ENCODE assay signal across 21 mouse cellular contexts in the genomic region with DNA sequence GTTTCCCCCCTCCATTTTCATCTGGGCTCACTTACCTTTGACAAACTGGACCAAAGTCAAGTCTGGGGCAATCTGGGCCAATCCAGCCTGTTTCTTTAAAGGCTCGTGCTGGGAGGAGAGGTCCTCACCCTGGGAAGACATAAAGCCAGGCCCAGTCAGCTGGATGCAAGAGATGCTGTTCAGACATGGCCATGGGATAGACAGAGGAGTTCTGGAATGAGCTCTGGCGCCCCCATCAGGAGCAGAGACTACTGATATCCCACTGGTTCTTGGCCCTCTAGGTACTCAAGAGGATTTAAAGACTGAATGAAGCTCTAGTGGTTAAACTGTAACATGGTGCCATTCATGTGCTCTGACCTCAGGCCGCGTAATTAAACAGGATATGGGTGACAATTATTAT. TPM values are rescaled to one million over a fixed set of nuclear protein-coding genes. Genes with fewer than 3 reads are reported as not detected.
DNase-seq lines count a peak whose midpoint lies in the region; ATAC-seq and TF ChIP-seq lines count a peak whose summit lies in the region.
"Had no signal": no experiment of that assay in that cellular context is flagged by ENCODE, and none has a peak within 500 bp of the region (broad histone marks: within the 10 kb centered on the region; RNA-seq: fewer than 3 reads in every experiment).

No protein-coding gene starts in this region.

- intact Hi-C loops in gastrocnemius, adult 2 months (cut with DNase I) = no loop called here

- H3K4me2 ChIP-seq in liver, embryonic 11.5 days = no peak overlapping the region
- no peak overlapping the region for H3K4me2 ChIP-seq in midbrain, embryonic 14.5 days (ENCODE audit: low read length)
- H3K4me2 ChIP-seq: hindbrain, embryonic 12.5 days; limb, embryonic 13.5 days had no signal

- WGBS in liver, embryonic 11.5 days = 71% methylated on average over 4 of the region's 4 CpGs
- 75% methylated on average over 4 of the region's 4 CpGs for WGBS in midbrain, embryonic 14.5 days

- ATAC-seq in liver, embryonic 11.5 days (replicated peaks; ENCODE audit: low FRiP score) = no peak
- ATAC-seq in erythroid progenitor cell, adult 5-6 weeks (replicated peaks; ENCODE audit: low FRiP score, poor library complexity, severe bottlenecking) = no peak
- ATAC-seq in midbrain, embryonic 14.5 days (ENCODE audit: low FRiP score, low TSS enrichment) = no peak
- ATAC-seq: forebrain, embryonic 14.5 days had no signal

- peaks cover 3% of the 10 kb centered on the region; the same call in 1 of the 2 replicates for H3K27me3 ChIP-seq in liver, embryonic 11.5 days (replicated peaks; ENCODE audit: control insufficient read depth, insufficient read depth, low read length)
- H3K27me3 ChIP-seq in MEL (ENCODE audit: control insufficient read depth in 1 of 2, insufficient read depth in 2 of 2, low read length in 2 of 2) = no peaks in the 10 kb centered on the region; a peak in 1 of 4 replicates
- no peaks in the 10 kb centered on the region for H3K27me3 ChIP-seq in midbrain, embryonic 14.5 days (ENCODE audit: control insufficient read depth, insufficient read depth, low read length)
- H3K27me3 ChIP-seq: hindbrain, embryonic 12.5 days; limb, embryonic 13.5 days had no signal

- no peak for TF ChIP-seq POLR2A in MEL (IDR thresholded peaks at IDR 0.05; ENCODE audit: control insufficient read depth in 1 of 2, insufficient read depth in 1 of 2, low read depth in 1 of 2, low read length in 2 of 2, poor library complexity in 1 of 2)

- peak; percentile 65 for TF ChIP-seq CTCF in gastrocnemius, adult 2 months (IDR thresholded peaks at IDR 0.05)
- TF ChIP-seq CTCF in MEL (IDR thresholded peaks at IDR 0.05 in 2 of 3, conservative IDR thresholded peaks at IDR 0.05 in 1 of 3; ENCODE audit: control insufficient read depth in 1 of 3, insufficient read depth in 1 of 3, low read depth in 2 of 3, low read length in 3 of 3, poor library complexity in 1 of 3, severe bottlenecking in 1 of 3) = peak; percentile 20 to 40 (median 22); a peak in 3 of 6 replicates

- H3K79me2 ChIP-seq in MEL (ENCODE audit: control insufficient read depth, insufficient read depth, low read length, poor library complexity) = no peaks in the 10 kb centered on the region

- H3K9ac ChIP-seq in liver, embryonic 11.5 days (ENCODE audit: low read depth, low read length) = no peak overlapping the region
- no peak overlapping the region for H3K9ac ChIP-seq in MEL (ENCODE audit: control insufficient read depth, low read depth, low read length, poor library complexity, severe bottlenecking)
- H3K9ac ChIP-seq in midbrain, embryonic 14.5 days (replicated peaks; ENCODE audit: low read length) = no peak overlapping the region
- H3K9ac ChIP-seq: hindbrain, embryonic 12.5 days; limb, embryonic 13.5 days had no signal

- H3K9me3 ChIP-seq in liver, embryonic 11.5 days (ENCODE audit: control insufficient read depth, low read length) = no peaks in the 10 kb centered on the region
- H3K9me3 ChIP-seq in MEL (replicated peaks; ENCODE audit: insufficient read depth, low read length) = no peaks in the 10 kb centered on the region
- H3K9me3 ChIP-seq in midbrain, embryonic 14.5 days (ENCODE audit: control insufficient read depth, low read length) = no peaks in the 10 kb centered on the region
- H3K9me3 ChIP-seq: G1E; hindbrain, embryonic 12.5 days; limb, embryonic 13.5 days; megakaryocyte, embryonic 14.5 days had no signal

- H3K36me3 ChIP-seq in liver, embryonic 11.5 days (ENCODE audit: control insufficient read depth, insufficient read depth, low read length) = no peaks in the 10 kb centered on the region
- peaks cover 0 to 2% of the 10 kb centered on the region in 2 experiments; a peak in 2 of 4 replicates for H3K36me3 ChIP-seq in MEL (ENCODE audit: control insufficient read depth in 1 of 2, insufficient read depth in 2 of 2, low read length in 2 of 2)
- H3K36me3 ChIP-seq in midbrain, embryonic 14.5 days (ENCODE audit: control insufficient read depth, insufficient read depth, low read length) = no peaks in the 10 kb centered on the region
- H3K36me3 ChIP-seq: G1E; hindbrain, embryonic 12.5 days; limb, embryonic 13.5 days had no signal

- H3K27ac ChIP-seq in gastrocnemius, adult 2 months = no peak overlapping the region
- H3K27ac ChIP-seq in liver, embryonic 11.5 days (ENCODE audit: low read depth, low read length) = no peak overlapping the region
- H3K27ac ChIP-seq in MEL (ENCODE audit: control insufficient read depth, low read depth, low read length) = no peak overlapping the region
- no peak overlapping the region for H3K27ac ChIP-seq in midbrain, embryonic 14.5 days (replicated peaks; ENCODE audit: low read depth, low read length)
- H3K27ac ChIP-seq: hindbrain, embryonic 12.5 days; limb, embryonic 13.5 days; stomach, postnatal 0 days had no signal

- DNase-seq in gastrocnemius, adult 2 months = peak; percentile 65
- DNase-seq in gastrocnemius, postnatal 10 days = no peak
- peak; percentile 24 for DNase-seq in liver
- no peak for DNase-seq in liver, embryonic 11.5 days (ENCODE audit: low spot score)
- peak; percentile 22 for DNase-seq in MEL (ENCODE audit: low read depth, low spot score)
- peak; percentile 23 for DNase-seq in thymus, postnatal 0 days (ENCODE audit: low spot score)
- no peak for DNase-seq in midbrain, embryonic 14.5 days
- DNase-seq: cerebellum, adult 11-12 months; cerebellum, postnatal 25 days; kidney, postnatal 10 days had no signal

- TF ChIP-seq EP300 in MEL (IDR thresholded peaks at IDR 0.05; ENCODE audit: low read depth in 1 of 2, low read length in 2 of 2) = no peak

- H3K4me1 ChIP-seq in liver, embryonic 11.5 days (replicated peaks; ENCODE audit: control insufficient read depth, insufficient read depth, low read length) = no peaks in the 10 kb centered on the region; the same call in 1 of the 2 replicates
- H3K4me1 ChIP-seq in MEL (ENCODE audit: control insufficient read depth in 1 of 2, insufficient read depth in 2 of 2, low read length in 2 of 2) = peaks cover 0 to 14% of the 10 kb centered on the region in 2 experiments; a peak in 3 of 4 replicates
- H3K4me1 ChIP-seq in midbrain, embryonic 14.5 days (ENCODE audit: control insufficient read depth, insufficient read depth, low read length) = no peaks in the 10 kb centered on the region; the same call in 1 of the 2 replicates

- peak; percentile 25 for TF ChIP-seq RAD21 in MEL (IDR thresholded peaks at IDR 0.05; ENCODE audit: low read depth, low read length)

- H3K4me3 ChIP-seq in gastrocnemius, adult 2 months = no peak overlapping the region
- no peak overlapping the region for H3K4me3 ChIP-seq in liver, embryonic 11.5 days (ENCODE audit: low read depth, low read length)
- no peak overlapping the region for H3K4me3 ChIP-seq in MEL (ENCODE audit: control insufficient read depth in 1 of 2, insufficient read depth in 1 of 2, low read depth in 2 of 2, low read length in 2 of 2)
- H3K4me3 ChIP-seq in midbrain, embryonic 14.5 days (replicated peaks; ENCODE audit: low read depth, low read length) = no peak overlapping the region
- H3K4me3 ChIP-seq: hindbrain, embryonic 12.5 days; limb, embryonic 13.5 days; megakaryocyte, embryonic 14.5 days had no signal

TF ChIP-seq in MEL, 35 proteins besides CTCF, POLR2A, EP300 and RAD21:
- no peak for TF ChIP-seq SIN3A (IDR thresholded peaks at IDR 0.05; ENCODE audit: low read length)
- no peak for TF ChIP-seq ZNF384 (IDR thresholded peaks at IDR 0.05; ENCODE audit: low read depth, low read length)
- 0 out of 2 replicates have a peak, but pooled peaks have one; percentile 6 for TF ChIP-seq MAX (IDR thresholded peaks at IDR 0.05; ENCODE audit: low read length)
- no peak for TF ChIP-seq CHD1 (IDR thresholded peaks at IDR 0.05; ENCODE audit: low read depth, low read length)
- TF ChIP-seq ETS1 (IDR thresholded peaks at IDR 0.05; ENCODE audit: low read depth, low read length) = no peak
- no peak for TF ChIP-seq MXI1 (IDR thresholded peaks at IDR 0.05; ENCODE audit: low read depth, low read length)

RNA-seq across cellular contexts. Expression of a gene that starts 40.2 kb away (rescaled TPM):
- 1 to 10 TPM; 5.2 to 7.1 TPM for total RNA-seq in gastrocnemius, adult 2 months (2021)
- 1 to 10 TPM; 8.8 to 9.8 TPM for total RNA-seq in gastrocnemius, postnatal 10 days (2021)
- polyA plus RNA-seq in liver, embryonic 11.5 days (2014; fragmentation: Nextera tagmentation; extraction: Ambion mirVana) = 0.34 and 0.97 TPM in 2 replicates
- total RNA-seq in MEL (2012; rRNA removed) = not detected in 2 replicates
- polyA plus RNA-seq in MEL (2012; ENCODE audit: insufficient read depth in 1 of 2, insufficient read length in 2 of 2, low read depth in 1 of 2, low replicate concordance in 2 of 2, missing spikeins in 1 of 2) = under 1 TPM in 1 of 2 experiments, not detected in 1; 0.06 TPM
- polyA plus RNA-seq in thymus, postnatal 0 days (2015; fragmentation: Nextera tagmentation; extraction: Ambion mirVana) = 11.3 and 13.9 TPM in 2 replicates
- total RNA-seq in erythroid progenitor cell, adult 5-6 weeks (2015; ENCODE audit: low replicate concordance) = 4.7 and 8.0 TPM in 2 replicates
- 4.3 and 5.4 TPM in 2 replicates for total RNA-seq in erythroid progenitor cell, adult 5-6 weeks (2017; ENCODE audit: low replicate concordance)
- 2.5 and 4.7 TPM in 2 replicates for polyA plus RNA-seq in midbrain, embryonic 14.5 days (2014; fragmentation: Nextera tagmentation; extraction: Ambion mirVana)

RNA-seq across cellular contexts. Expression of a gene that starts 44.0 kb away (rescaled TPM):
- 10 to 100 TPM; 47.8 to 69.3 TPM for total RNA-seq in gastrocnemius, adult 2 months (2021)
- 10 to 100 TPM; 36.4 to 42.1 TPM for total RNA-seq in gastrocnemius, postnatal 10 days (2021)
- 0.53 and 0.78 TPM in 2 replicates for polyA plus RNA-seq in liver, embryonic 11.5 days (2014; fragmentation: Nextera tagmentation; extraction: Ambion mirVana)
- not detected in 2 replicates for total RNA-seq in MEL (2012; rRNA removed)
- polyA plus RNA-seq in MEL (2012; ENCODE audit: insufficient read depth in 1 of 2, insufficient read length in 2 of 2, low read depth in 1 of 2, low replicate concordance in 2 of 2, missing spikeins in 1 of 2) = not detected
- 1.4 and 1.6 TPM in 2 replicates for polyA plus RNA-seq in thymus, postnatal 0 days (2015; fragmentation: Nextera tagmentation; extraction: Ambion mirVana)
- 0.42 and 1.1 TPM in 2 replicates for total RNA-seq in erythroid progenitor cell, adult 5-6 weeks (2015; ENCODE audit: low replicate concordance)
- total RNA-seq in erythroid progenitor cell, adult 5-6 weeks (2017; ENCODE audit: low replicate concordance) = 0.39 and 0.83 TPM in 2 replicates
- polyA plus RNA-seq in midbrain, embryonic 14.5 days (2014; fragmentation: Nextera tagmentation; extraction: Ambion mirVana) = 1.2 and 1.6 TPM in 2 replicates
- polyA plus RNA-seq: G1E had no signal

RNA-seq across cellular contexts. Expression of a gene that starts 59.2 kb away (rescaled TPM):
- not detected for total RNA-seq in gastrocnemius, adult 2 months (2021)
- total RNA-seq in gastrocnemius, postnatal 10 days (2021) = not detected
- not detected in 2 replicates for polyA plus RNA-seq in liver, embryonic 11.5 days (2014; fragmentation: Nextera tagmentation; extraction: Ambion mirVana)
- total RNA-seq in MEL (2012; rRNA removed) = not detected in 2 replicates
- not detected for polyA plus RNA-seq in MEL (2012; ENCODE audit: insufficient read depth in 1 of 2, insufficient read length in 2 of 2, low read depth in 1 of 2, low replicate concordance in 2 of 2, missing spikeins in 1 of 2)
- polyA plus RNA-seq in thymus, postnatal 0 days (2015; fragmentation: Nextera tagmentation; extraction: Ambion mirVana) = not detected in 2 replicates
- total RNA-seq in erythroid progenitor cell, adult 5-6 weeks (2015; ENCODE audit: low replicate concordance) = not detected in 2 replicates
- not detected in 2 replicates for total RNA-seq in erythroid progenitor cell, adult 5-6 weeks (2017; ENCODE audit: low replicate concordance)
- polyA plus RNA-seq in midbrain, embryonic 14.5 days (2014; fragmentation: Nextera tagmentation; extraction: Ambion mirVana) = not detected in 2 replicates
- polyA plus RNA-seq: forebrain, embryonic 14.5 days; G1E; heart, postnatal 0 days; hindbrain, embryonic 12.5 days; intestine, embryonic 16.5 days; limb, embryonic 13.5 days; lung, embryonic 16.5 days; neural tube, embryonic 14.5 days; stomach, postnatal 0 days had no signal

Comparison
In these comparisons a context has a peak if more than half of its experiments do, and no peak if none do; other contexts are left out.
1. DNase-seq: peak in gastrocnemius, adult 2 months (single experiment), liver (single experiment), MEL (single experiment) and thymus, postnatal 0 days (single experiment); none in gastrocnemius, postnatal 10 days (single experiment), liver, embryonic 11.5 days (single experiment) and midbrain, embryonic 14.5 days (single experiment).
2. RNA of a gene that starts 44.0 kb away (total RNA-seq): 47.8 to 69.3 TPM in gastrocnemius, adult 2 months and 36.4 to 42.1 TPM in gastrocnemius, postnatal 10 days; 0.39 to 1.1 TPM in erythroid progenitor cell, adult 5-6 weeks and not detected in MEL; every median in the first group is over 10 times any median in the second.